Mouse (Mus musculus) thymus, postnatal 14 days (tissue): ENCODE measurements at regions not wholly inside any gene's neighbourhood (a gene's known extent, or its start where the extent isn't known, plus 50 kb on each side); places are given as distances from the start of the nearest gene placed in this dataset.

Experiments
- DNase-seq: peaks from one replicate; pipeline ENCODE4 v3.0.0; 2021

DNA sequence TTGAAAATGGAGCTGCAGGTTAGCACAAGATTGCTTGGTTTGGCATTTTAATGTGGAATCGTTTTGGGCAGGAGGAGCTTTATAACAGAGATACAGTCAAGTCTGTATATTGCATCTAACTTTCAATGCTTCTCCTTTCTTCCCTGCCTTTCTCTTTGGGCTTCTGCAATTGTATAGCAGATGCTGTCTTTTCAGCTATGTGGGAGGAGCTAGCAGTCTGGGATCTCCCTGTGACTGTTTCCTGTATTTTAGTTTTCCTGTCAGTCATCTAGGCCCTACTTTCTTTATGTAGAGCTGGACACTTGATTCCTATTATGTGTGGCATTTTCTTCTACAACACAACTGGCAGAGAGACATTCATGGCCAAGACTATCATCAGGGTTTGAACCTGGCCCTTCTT lies 313.5 kb downstream of the Bcl11a start:
- no peak for DNase-seq

GRCm38 (mm10) chr11:24395478-24395877 lies 317.6 kb downstream of the Bcl11a start:
- DNase-seq: no peak

GRCm38 (mm10) chr11:24396911-24397310 lies 319.1 kb downstream of the Bcl11a start:
- no peak for DNase-seq

DNA sequence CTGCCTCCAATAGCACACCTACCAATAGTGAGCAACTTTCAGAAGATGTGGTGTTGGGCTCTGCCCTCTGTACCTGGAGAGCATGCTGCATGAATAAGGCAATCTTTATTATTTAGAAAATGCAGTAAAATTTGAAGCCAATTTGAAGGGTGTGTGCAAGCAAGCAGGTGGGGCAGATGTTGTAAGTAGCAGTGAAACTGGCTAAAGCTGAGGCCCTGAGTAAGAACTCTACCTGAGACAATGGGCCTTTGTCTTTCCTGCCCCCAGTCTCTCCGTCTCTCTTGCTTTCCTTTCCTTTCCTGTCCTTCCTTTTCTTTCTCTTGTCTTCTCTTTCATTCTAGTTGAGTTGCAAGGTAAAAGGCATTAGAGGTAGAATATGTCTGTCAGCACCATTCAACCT lies 319.9 kb downstream of the Bcl11a start:
- DNase-seq: no peak

DNA sequence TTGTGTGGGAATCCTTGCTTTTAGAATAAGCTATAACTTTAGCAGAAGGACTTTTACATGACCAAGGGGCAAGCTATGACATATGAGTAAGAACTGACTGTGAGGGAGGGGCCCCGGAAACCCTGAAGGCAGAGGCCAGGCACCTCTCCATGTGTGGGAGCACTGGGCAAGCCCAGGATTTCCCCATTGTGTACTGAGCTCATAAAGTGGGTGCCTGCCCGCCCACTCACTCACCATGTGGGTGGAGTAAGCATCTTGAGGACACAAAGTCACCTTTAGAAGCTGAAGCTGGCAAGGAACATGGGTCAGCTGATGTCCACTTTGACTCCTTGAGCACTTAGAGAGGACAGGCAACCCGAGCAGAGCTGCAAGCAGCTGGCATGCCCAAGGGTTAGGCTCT lies 323.3 kb downstream of the Bcl11a start:
- no peak for DNase-seq

DNA sequence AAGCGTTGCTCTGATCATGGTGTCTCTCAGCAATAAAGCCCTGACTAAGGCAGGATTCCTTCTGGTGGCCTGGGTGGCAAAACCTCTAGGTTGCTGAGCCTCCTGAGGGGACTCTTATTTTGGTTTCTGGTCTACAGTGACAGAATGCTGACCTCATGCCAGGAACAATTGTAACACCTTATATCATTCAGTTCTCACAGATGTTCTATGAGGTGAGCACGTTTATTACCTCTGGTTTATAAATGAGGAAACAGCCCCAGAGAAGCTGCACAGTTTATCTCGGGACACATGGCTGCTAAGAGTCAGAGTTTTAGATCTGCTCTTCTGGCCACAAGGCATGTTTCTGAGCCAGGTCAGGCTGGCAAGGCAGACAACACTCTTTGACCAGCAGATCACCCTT lies 324.3 kb downstream of the Bcl11a start:
- no peak for DNase-seq

DNA sequence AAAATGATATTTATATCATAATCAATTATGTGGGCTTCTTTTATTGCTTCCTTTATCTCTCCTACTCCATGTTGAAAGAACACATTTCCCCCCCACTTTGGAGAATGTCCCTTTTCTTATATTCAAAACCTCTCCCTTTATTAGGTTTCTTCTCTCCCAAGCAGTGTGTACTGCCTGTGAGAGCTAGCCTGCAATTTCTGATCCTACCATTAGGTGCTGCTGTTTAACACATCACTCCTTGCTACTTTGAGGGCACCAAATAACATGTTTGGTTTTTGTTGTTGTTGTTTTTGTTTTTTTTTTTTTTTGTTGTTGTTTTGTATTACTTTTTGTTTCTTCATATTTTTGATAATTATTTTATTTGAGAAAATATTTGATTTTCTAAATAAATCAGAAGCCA lies 336.9 kb downstream of the Bcl11a start:
- peak; percentile 15 for DNase-seq

DNA sequence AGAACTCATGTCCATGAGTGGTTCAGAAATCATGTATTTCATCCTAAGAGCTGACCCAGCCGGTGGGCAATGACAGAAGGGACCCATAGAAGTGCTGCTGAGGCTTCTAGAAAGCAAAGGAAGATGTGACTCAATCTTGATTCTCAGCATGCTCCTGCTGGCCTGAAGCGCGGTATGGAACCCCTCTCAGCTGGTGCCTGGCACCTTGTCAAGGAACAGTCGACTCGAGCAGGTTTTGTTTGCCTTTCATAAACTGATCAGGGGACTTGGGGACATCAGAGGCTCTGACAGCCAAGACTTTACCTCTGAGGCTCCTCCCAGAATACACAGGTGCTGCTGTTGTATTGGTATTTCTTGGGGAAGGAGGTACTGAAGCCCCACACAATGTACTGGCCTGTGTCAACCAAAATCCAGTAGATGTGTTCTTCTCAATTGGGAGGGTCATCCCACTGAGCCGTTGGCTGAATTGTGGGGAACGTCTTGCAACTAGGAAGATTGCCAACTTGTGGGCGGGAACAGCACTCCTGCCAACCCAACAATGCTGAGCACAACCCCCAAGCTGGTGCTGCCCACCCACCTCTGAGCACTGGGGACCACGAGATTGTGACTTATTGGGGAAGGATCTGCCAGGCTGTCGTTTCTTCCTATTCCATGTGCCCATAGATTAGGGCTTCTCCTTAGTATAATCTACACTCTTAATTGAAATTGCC lies 344.4 kb downstream of the Bcl11a start:
- DNase-seq: no peak

DNA sequence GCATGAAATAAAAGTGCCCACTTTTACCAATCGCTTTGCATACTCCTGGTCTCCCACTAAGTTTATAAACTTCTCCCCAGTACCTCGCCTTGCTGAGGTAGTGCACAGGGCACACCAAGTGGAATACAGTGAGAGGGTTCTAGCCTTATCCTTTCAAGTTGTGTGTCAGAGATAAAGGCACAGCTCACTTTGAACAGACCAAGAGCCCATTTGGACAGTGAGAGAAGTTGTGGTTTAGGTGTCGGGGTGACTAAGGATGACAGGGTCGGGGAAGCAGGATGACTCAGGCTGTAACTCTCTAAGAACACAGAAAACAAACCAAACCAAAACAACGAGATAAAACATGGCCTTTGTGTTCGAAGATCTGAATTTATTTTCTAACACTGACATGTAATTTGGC lies 345.4 kb downstream of the Bcl11a start:
- no peak for DNase-seq

- no peak for DNase-seq
Measured at GRCm38 (mm10) chr11:24426995-24427883, 349.4 kb downstream of the Bcl11a start.

DNA sequence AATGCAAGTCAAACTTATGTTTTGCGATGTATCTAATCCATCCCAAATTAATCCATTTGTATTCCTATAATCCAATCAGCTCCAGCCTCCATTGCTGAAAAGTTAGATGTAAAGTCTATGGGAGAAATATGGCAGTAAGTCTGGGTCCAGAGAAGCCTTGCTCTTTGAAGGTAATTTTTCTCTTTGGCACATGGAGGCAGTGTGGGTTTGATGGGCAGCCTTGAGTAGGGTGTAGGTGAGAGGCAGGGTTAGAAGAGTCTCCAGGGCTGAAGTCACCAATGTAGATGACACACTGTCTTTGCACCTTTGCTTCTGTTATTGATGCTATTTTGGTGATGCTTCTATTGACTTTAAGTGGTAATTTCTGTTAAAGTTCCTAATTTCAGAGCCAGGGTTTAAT lies 370.8 kb downstream of the Bcl11a start:
- DNase-seq: no peak

DNA sequence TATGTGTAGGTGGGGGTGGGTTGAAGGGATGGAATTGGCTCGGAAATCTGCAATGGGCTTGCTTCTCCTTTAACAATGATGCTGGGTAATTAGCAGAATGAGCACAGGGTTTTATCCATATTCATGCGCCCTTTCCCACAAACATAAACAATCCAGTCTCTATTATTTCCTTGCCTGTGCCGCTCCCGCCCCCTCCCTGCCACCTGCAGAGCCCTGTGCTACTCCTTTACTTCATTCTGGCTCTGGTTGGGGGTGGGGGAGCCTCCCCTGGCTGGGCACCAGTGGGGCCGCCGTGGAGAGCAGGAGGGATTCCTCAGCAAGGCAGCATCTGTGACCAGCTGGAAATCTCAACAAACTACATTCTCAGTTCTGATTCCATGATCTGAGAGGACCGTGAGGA lies 374.4 kb downstream of the Bcl11a start:
- DNase-seq: no peak

DNA sequence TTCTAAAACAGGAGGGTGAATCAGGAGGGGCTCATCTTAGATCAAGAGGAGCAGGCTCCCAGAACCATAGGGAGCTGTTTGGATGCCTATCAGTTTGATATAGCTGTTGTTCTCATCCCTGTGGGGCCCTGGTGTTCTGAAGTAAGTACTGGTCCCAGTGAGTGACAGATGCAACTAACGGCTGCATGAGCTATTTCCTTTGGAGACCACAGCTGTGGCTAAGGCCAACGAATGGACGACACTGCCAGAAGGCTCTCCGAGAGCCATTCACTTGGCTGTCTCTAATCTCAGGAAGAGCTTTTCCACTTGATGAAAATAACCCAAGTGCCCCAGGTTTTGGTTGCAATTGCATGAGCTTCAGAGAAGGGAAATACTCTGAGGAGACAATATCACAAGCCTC lies 386.8 kb downstream of the Bcl11a start:
- DNase-seq: no peak

DNA sequence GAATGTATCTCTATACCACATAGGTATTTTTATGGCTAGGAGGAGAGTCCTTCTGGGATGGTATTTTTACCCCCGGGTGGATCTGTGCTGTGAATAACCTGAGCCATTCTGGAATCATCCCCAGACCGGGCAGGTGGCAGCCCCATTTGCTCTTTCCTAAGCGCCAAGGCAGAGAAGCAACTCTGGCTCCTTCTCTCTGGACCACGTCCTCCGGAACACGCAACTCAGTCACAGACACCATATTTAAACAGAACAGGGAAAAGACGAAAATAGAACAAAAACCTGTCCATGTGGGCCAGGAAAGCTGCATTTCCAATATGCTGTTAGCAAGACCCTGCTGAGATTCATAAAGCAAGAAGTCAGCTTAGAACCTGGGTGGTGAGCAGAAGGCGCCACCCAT lies 389.6 kb downstream of the Bcl11a start:
- DNase-seq: no peak

GRCm38 (mm10) chr11:24470469-24470868 lies 392.6 kb downstream of the Bcl11a start:
- no peak for DNase-seq

DNA sequence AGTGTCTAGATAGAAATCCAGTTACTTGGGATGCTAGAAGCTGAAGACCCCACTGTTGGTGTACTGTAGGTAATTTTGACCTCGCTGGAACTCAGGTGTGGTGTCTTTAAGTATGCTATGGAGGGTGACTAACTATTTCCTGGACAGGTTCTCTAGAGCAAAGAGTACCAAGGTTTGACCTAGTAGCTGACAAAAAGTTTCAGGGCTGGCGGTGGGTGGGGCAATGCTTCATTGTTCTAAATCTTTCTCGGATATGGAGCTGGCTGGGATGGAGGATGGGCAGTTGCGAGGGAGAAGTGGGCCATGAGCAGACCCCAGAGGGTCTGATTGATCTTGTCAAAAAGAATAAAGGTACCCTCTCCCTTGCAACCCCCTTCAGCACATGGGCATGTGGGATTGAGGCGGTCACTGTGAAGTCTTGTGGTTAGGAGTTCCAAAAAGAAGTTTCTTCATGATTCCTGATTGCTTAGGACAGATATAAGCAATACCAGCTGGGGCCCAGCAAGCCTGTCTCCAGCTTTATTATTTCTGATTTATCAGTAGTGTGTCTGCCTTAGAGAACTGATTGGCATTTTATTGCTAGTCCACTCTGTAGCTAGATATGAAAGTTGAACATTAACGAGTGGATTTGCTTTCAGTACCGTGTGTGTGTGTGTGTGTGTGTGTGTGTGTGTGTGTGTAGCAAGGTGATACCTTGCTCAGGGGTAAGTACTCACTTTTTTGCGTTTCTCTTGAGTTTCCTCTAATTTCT lies 394.9 kb downstream of the Bcl11a start:
- no peak for DNase-seq

GRCm38 (mm10) chr11:24473368-24474010 lies 395.6 kb downstream of the Bcl11a start:
- DNase-seq: no peak

GRCm38 (mm10) chr11:24502722-24503424 lies 425.0 kb downstream of the Bcl11a start:
- DNase-seq: no peak

DNA sequence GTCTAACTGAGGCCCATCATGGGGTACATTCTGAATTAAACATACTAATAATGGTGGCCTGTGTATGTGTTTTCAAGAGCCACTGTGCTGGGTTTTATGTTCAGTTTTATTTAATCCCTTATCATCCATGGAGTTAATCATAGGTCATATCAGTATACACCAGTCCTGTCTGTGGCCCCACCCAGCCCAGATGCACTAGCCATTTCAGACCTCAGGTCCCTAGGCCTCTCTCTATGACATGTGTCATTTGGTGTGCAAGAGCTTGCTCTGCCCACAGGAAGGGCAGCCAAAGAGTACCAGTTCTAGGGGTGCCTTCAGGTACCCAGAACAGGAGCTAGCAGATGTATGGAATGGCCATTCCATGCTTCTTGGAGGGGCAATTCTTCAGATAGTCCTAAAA lies 437.7 kb downstream of the Bcl11a start:
- no peak for DNase-seq

DNA sequence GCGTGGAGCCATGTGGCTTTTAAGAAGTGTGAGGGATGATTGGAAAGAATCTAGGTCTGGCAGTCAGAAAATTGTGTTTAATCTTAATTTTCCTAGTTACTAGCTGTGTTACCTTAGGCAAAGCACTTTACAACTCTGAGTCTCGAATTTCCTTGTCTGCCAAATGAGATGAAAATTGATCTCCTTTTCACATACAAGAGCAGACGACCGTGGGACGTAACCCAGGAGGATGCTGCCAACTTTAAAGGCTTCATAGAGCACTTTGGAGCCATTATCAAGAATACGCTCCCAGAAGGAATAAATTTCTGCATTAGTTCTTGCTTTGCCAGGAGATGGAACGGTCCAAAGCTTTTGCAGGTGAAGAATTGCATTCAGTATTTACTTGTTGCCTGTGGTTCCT lies 457.6 kb downstream of the Bcl11a start:
- no peak for DNase-seq

DNA sequence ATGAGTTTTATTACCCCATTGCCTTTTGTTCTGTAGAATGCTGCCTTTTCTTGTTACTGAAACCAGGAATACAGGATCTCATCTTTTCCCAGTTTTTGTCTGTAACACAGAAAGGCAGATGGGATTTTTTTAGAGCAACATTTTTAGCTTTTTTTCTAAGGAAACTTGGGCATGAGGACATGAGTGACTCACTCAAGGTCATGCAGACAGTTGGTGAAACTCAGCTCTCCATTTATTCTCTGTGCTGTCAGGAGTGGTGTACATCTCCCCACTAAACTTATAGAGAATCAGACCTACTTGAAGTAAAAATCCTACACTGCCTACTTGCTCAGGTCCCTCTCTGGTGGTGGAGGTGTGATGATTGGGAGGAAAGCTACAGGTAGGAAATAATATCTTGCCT lies 459.9 kb downstream of the Bcl11a start:
- DNase-seq: no peak

DNA sequence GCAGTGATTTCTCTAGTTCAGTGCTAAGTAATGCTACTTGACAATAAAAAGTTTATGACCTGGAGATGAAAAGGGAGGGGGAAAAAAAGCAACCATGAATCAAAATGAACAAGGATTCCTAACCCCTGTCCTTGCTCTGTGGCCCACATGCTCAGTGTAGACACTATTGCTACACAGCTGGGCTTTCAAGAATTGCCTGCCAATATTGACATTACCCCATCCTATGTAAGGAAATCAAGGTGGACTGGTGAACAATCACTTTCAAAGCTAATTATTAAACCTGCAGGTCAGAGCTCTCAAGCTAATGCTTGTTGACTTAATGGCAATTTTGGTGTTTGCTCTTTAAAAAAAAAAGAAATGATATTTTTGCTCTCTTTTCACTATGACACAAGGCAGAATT lies 491.8 kb downstream of the Bcl11a start:
- DNase-seq: no peak

DNA sequence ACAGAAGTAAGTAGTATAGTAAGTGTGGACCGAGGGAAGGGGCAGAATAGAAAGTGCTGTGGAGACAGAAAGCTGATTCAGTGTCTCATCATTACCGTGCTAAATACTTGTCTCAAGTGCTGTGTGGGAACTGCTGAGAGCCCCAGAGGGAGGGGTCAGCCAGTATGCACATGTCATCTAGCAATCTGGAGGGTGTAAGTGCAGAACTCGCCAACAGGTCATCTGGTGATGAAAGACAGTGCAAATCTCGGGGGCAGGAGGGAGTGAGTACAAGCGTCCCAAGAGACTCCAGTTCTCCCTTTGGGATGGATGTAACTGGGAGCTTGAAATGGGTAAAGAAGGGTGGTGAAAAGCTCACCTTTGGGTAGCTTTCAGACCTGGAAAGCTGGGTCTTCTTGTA lies 535.7 kb downstream of the Bcl11a start:
- DNase-seq: no peak
